Mouse (Mus musculus) lung, embryonic 15.5 days (tissue): ENCODE results near the gene Spag17. TPM values are rescaled to one million over a fixed set of nuclear protein-coding genes. Genes with fewer than 3 reads are reported as not detected.
A peak's percentile ranks its signal among the peaks of the same experiment; 100 is the strongest.

Experiments used
- ATAC-seq: fragments of 200-750 bp; cut with Nextera tagmentation; 2 replicates; pipeline ENCODE4 v1.8.0; 2017; ENCODE audit warnings: moderate number of reproducible peaks, borderline replicate concordance; ENCODE audit not compliant: low FRiP score, low TSS enrichment; ENCODE audit errors: extremely low read depth
- H3K27ac ChIP-seq: fragments of 300-500 bp; sonication (generic); 2 replicates; pipeline ENCODE4 v1.5.1; 2015; ENCODE audit warnings: moderate library complexity, mild to moderate bottlenecking, inconsistent platforms
- H3K27me3 ChIP-seq: fragments of 300-500 bp; sonication (generic); 2 replicates; pipeline ENCODE4 v1.6.1; 2015; ENCODE audit warnings: inconsistent platforms
- H3K36me3 ChIP-seq: fragments of 300-500 bp; sonication (generic); 2 replicates; pipeline ENCODE4 v1.6.1; 2015; ENCODE audit warnings: inconsistent platforms
- H3K4me1 ChIP-seq: fragments of 300-500 bp; sonication (generic); 2 replicates; pipeline ENCODE4 v1.6.1; 2015; ENCODE audit warnings: inconsistent platforms
- H3K4me2 ChIP-seq: fragments of 300-500 bp; sonication (generic); 2 replicates; pipeline ENCODE4 v1.6.1; 2015; ENCODE audit warnings: inconsistent platforms, mild to moderate bottlenecking, moderate library complexity
- H3K4me3 ChIP-seq: fragments of 300-500 bp; sonication (generic); 2 replicates; pipeline ENCODE4 v1.5.1; 2015; ENCODE audit warnings: mild to moderate bottlenecking, inconsistent platforms
- H3K9ac ChIP-seq: fragments of 300-500 bp; sonication (generic); 2 replicates; pipeline ENCODE4 v1.6.1; 2015; ENCODE audit warnings: inconsistent platforms
- H3K9me3 ChIP-seq: fragments of 300-500 bp; sonication (generic); 2 replicates; pipeline ENCODE4 v1.6.1; 2016; ENCODE audit warnings: inconsistent platforms
- WGBS: fragments of 180-500 bp; shearing (Covaris S2); methylation state at CpG from one replicate; pipeline ENCODE4 v1.1.7; 2015; 5-methylcytosine and 5-hydroxymethylcytosine counted together
- polyA plus RNA-seq: library from polyadenylated mRNA; unstranded; fragments of >200 nt; fragmentation: Nextera tagmentation; extraction: Ambion mirVana; gene quantifications from 2 replicates; pipeline ENCODE4 v1.2.1, GENCODE M21; 2015

Gene Spag17
- polyA plus RNA-seq, 1 experiment from 2014 or later = 4.0 TPM

- WGBS = 87% methylated on average over 3 of the region's 3 CpGs
- H3K27me3 ChIP-seq = no peaks in the 10 kb centered on the region
- ATAC-seq = no peak
Measured at GRCm38 (mm10) chr3:100102386-100103092, 217.3 kb downstream of the Spag17 start.

GRCm38 (mm10) chr3:100106736-100107135, 221.5 kb downstream of the Spag17 start:
- ATAC-seq = no peak
- Histone ChIP-seq H3K27ac (no peak overlapping the region), H3K4me1 (no peaks in the 10 kb centered on the region), H3K9ac (no peak overlapping the region), H3K9me3 (no peaks in the 10 kb centered on the region), H3K4me3 (no peak overlapping the region), H3K4me2 (no peak overlapping the region), H3K27me3 (no peaks in the 10 kb centered on the region), H3K36me3 (no peaks in the 10 kb centered on the region)
- WGBS = 82% methylated on average over 2 of the region's 2 CpGs

More at GRCm38 (mm10) chr3:100102386-100103092, 217.3 kb downstream of the Spag17 start:
- H3K4me2 ChIP-seq = no peak overlapping the region
- no peak overlapping the region for H3K27ac ChIP-seq
- H3K4me3 ChIP-seq = no peak overlapping the region
- H3K9ac ChIP-seq = no peak overlapping the region
- H3K4me1 ChIP-seq = no peaks in the 10 kb centered on the region
- H3K36me3 ChIP-seq = no peaks in the 10 kb centered on the region
- H3K9me3 ChIP-seq = no peaks in the 10 kb centered on the region

- 73% methylated on average over 2 of the region's 2 CpGs for WGBS
- no peak overlapping the region for H3K27ac ChIP-seq
- no peak overlapping the region for H3K4me3 ChIP-seq
- no peak for ATAC-seq
- no peak overlapping the region for H3K4me2 ChIP-seq
- H3K9me3 ChIP-seq = no peaks in the 10 kb centered on the region
- no peaks in the 10 kb centered on the region for H3K4me1 ChIP-seq
- H3K36me3 ChIP-seq = no peaks in the 10 kb centered on the region
- H3K27me3 ChIP-seq = no peaks in the 10 kb centered on the region
- no peak overlapping the region for H3K9ac ChIP-seq
Measured at GRCm38 (mm10) chr3:100118681-100119080, 233.5 kb downstream of the Spag17 start.

- no peak overlapping the region for H3K4me3 ChIP-seq
- H3K4me2 ChIP-seq = no peak overlapping the region
- H3K27me3 ChIP-seq = no peaks in the 10 kb centered on the region
- no peaks in the 10 kb centered on the region for H3K9me3 ChIP-seq
- no peak overlapping the region for H3K9ac ChIP-seq
- WGBS = 54% methylated on average over 2 of the region's 2 CpGs
- no peak for ATAC-seq
- no peak overlapping the region for H3K27ac ChIP-seq
- H3K36me3 ChIP-seq = no peaks in the 10 kb centered on the region
- no peaks in the 10 kb centered on the region for H3K4me1 ChIP-seq
Measured at GRCm38 (mm10) chr3:100121961-100122360, 236.8 kb downstream of the Spag17 start.

GRCm38 (mm10) chr3:100122445-100122844, 237.2 kb downstream of the Spag17 start:
- no peaks in the 10 kb centered on the region for H3K4me1 ChIP-seq
- no peaks in the 10 kb centered on the region for H3K36me3 ChIP-seq
- no peak overlapping the region for H3K27ac ChIP-seq
- no peak overlapping the region for H3K4me2 ChIP-seq
- no peak overlapping the region for H3K4me3 ChIP-seq
- H3K9ac ChIP-seq = no peak overlapping the region
- no peak for ATAC-seq
- 24% methylated on average over 1 of the region's 1 CpGs for WGBS
- H3K9me3 ChIP-seq = no peaks in the 10 kb centered on the region
- H3K27me3 ChIP-seq = no peaks in the 10 kb centered on the region

- H3K9me3 ChIP-seq = no peaks in the 10 kb centered on the region
- peak overlapping the region; percentile 75; the same call in 1 of the 2 replicates for H3K9ac ChIP-seq
- no peak overlapping the region for H3K27ac ChIP-seq
- peak overlapping the region; percentile 69 for H3K4me2 ChIP-seq
- 80% methylated on average over 15 of the region's 15 CpGs for WGBS
- peak overlapping the region; percentile 81 for H3K4me3 ChIP-seq
- no peaks in the 10 kb centered on the region for H3K27me3 ChIP-seq
- peaks cover 30% of the 10 kb centered on the region for H3K36me3 ChIP-seq
- no peak for ATAC-seq
- peaks cover 12% of the 10 kb centered on the region for H3K4me1 ChIP-seq
Measured at GRCm38 (mm10) chr3:100160682-100161445, 275.7 kb downstream of the Spag17 start.

- H3K27ac ChIP-seq = no peak overlapping the region
- under 1% methylated on average over 35 of the region's 35 CpGs for whole genome bisulfite sequencing
Measured at GRCm38 (mm10) chr3:100161665-100162314, 276.6 kb downstream of the Spag17 start.

GRCm38 (mm10) chr3:100162315-100163105, 277.3 kb downstream of the Spag17 start, which contains the start of the genes Gdap2 and Wdr3:
Gene Gdap2, plus strand, starts transcription at chr3:100162381.
Gene Wdr3, minus strand, starts transcription at chr3:100162407.
- under 1% methylated on average over 53 of the region's 55 CpGs for WGBS
- peak; percentile 99 for ATAC-seq

More at GRCm38 (mm10) chr3:100161665-100162314, 276.6 kb downstream of the Spag17 start:
- Histone ChIP-seq H3K9ac (peak overlapping the region; percentile 75), H3K36me3 (peaks cover 27% of the 10 kb centered on the region), H3K9me3 (no peaks in the 10 kb centered on the region), H3K27me3 (no peaks in the 10 kb centered on the region), H3K4me1 (peaks cover 12% of the 10 kb centered on the region), H3K4me2 (peak overlapping the region; percentile 69), H3K4me3 (peak overlapping the region; percentile 81)
- no peak for ATAC-seq

GRCm38 (mm10) chr3:100163556-100163955, 278.4 kb downstream of the Spag17 start:
- Histone ChIP-seq H3K27ac (no peak overlapping the region), H3K4me3 (no peak overlapping the region), H3K36me3 (peaks cover 16% of the 10 kb centered on the region), H3K4me1 (peaks cover 12% of the 10 kb centered on the region), H3K9me3 (no peaks in the 10 kb centered on the region), H3K27me3 (no peaks in the 10 kb centered on the region), H3K4me2 (no peak overlapping the region; the same call in 1 of the 2 replicates), H3K9ac (no peak overlapping the region)
- ATAC-seq = no peak
- 79% methylated on average over 2 of the region's 2 CpGs for WGBS

More at GRCm38 (mm10) chr3:100162315-100163105, 277.3 kb downstream of the Spag17 start, which contains the start of the genes Gdap2 and Wdr3:
- Histone ChIP-seq H3K9ac (peak within 1 kb of the TSS; percentile 75), H3K4me2 (peak within 1 kb of the TSS; percentile 69), H3K9me3 (no peaks in the 10 kb centered on the region), H3K27ac (peak within 1 kb of the TSS; percentile 82), H3K4me1 (peaks cover 12% of the 10 kb centered on the region), H3K27me3 (no peaks in the 10 kb centered on the region), H3K36me3 (peaks cover 20% of the 10 kb centered on the region), H3K4me3 (peak within 1 kb of the TSS; percentile 81)

GRCm38 (mm10) chr3:100164991-100165390, 279.8 kb downstream of the Spag17 start:
- Histone ChIP-seq H3K27ac (no peak overlapping the region), H3K4me3 (no peak overlapping the region), H3K27me3 (no peaks in the 10 kb centered on the region), H3K4me1 (peaks cover 12% of the 10 kb centered on the region), H3K9me3 (no peaks in the 10 kb centered on the region), H3K36me3 (peaks cover 5% of the 10 kb centered on the region; the same call in 1 of the 2 replicates), H3K9ac (no peak overlapping the region), H3K4me2 (no peak overlapping the region)
- no peak for ATAC-seq

GRCm38 (mm10) chr3:100176031-100176430, 290.8 kb downstream of the Spag17 start:
- H3K9me3 ChIP-seq = no peaks in the 10 kb centered on the region
- no peaks in the 10 kb centered on the region for H3K27me3 ChIP-seq
- no peak overlapping the region for H3K4me3 ChIP-seq
- H3K27ac ChIP-seq = no peak overlapping the region
- peaks cover 41% of the 10 kb centered on the region for H3K36me3 ChIP-seq
- no peaks in the 10 kb centered on the region for H3K4me1 ChIP-seq
- no peak overlapping the region for H3K9ac ChIP-seq
- no peak overlapping the region for H3K4me2 ChIP-seq
- 81% methylated on average over 2 of the region's 2 CpGs for WGBS
- ATAC-seq = no peak
